Mouse (Mus musculus) MEL (cell line): ENCODE data around the gene Tex36. TPM values are rescaled to one million over a fixed set of nuclear protein-coding genes. Genes with fewer than 3 reads are reported as not detected.

Source experiments
- DNase-seq: peaks from one replicate; pipeline ENCODE4 v3.0.0; 2011; ENCODE audit warnings: low read depth, low spot score
- H3K27ac ChIP-seq: 2 replicates; pipeline ENCODE4 v1.5.1; 2012; ENCODE audit warnings: low read depth, mild to moderate bottlenecking, control low read depth, low read length, moderate library complexity; ENCODE audit not compliant: control insufficient read depth
- H3K27me3 ChIP-seq, 2 experiments: fragments of 150-350 bp in 1 of 2; sonication (generic) in 1 of 2; 2 replicates each; pipeline ENCODE4 v1.6.1; 2012; ENCODE audit warnings: low read length in 2 of 2, mild to moderate bottlenecking in 2 of 2, improper control_type of control experiment in 1 of 2, moderate library complexity in 1 of 2; ENCODE audit not compliant: insufficient read depth in 2 of 2, control insufficient read depth in 1 of 2
- H3K36me3 ChIP-seq, 2 experiments: 2 replicates each; pipeline ENCODE4 v1.6.1; 2012 to 2014; ENCODE audit warnings: low read length in 2 of 2, improper control_type of control experiment in 1 of 2, inconsistent platforms in 1 of 2, mild to moderate bottlenecking in 1 of 2; ENCODE audit not compliant: insufficient read depth in 2 of 2, control insufficient read depth in 1 of 2
- H3K4me1 ChIP-seq, 2 experiments: fragments of 150-350 bp in 1 of 2; sonication (generic) in 1 of 2; 2 replicates each; pipeline ENCODE4 v1.6.1; 2012; ENCODE audit warnings: low read length in 2 of 2, improper control_type of control experiment in 1 of 2, mild to moderate bottlenecking in 1 of 2; ENCODE audit not compliant: insufficient read depth in 2 of 2, control insufficient read depth in 1 of 2
- H3K4me3 ChIP-seq, 2 experiments: fragments of 150-350 bp in 1 of 2; sonication (generic) in 1 of 2; 2 replicates each; pipeline ENCODE4 v1.5.1; 2012; ENCODE audit warnings: low read depth in 2 of 2, low read length in 2 of 2, mild to moderate bottlenecking in 2 of 2, moderate library complexity in 2 of 2, control low read depth in 1 of 2, improper control_type of control experiment in 1 of 2; ENCODE audit not compliant: control insufficient read depth in 1 of 2, insufficient read depth in 1 of 2
- H3K79me2 ChIP-seq: 2 replicates; pipeline ENCODE4 v1.6.1; 2012; ENCODE audit warnings: mild to moderate bottlenecking, low read length, moderate library complexity; ENCODE audit not compliant: control insufficient read depth, poor library complexity, insufficient read depth
- H3K9ac ChIP-seq: 2 replicates; pipeline ENCODE4 v1.6.1; 2012; ENCODE audit warnings: low read depth, mild to moderate bottlenecking, control low read depth, low read length, moderate library complexity; ENCODE audit not compliant: control insufficient read depth, poor library complexity, severe bottlenecking
- H3K9me3 ChIP-seq: fragments of 150-350 bp; sonication (generic); replicated peaks from 2 replicates; pipeline ENCODE4 v1.6.1; 2012; ENCODE audit warnings: mild to moderate bottlenecking, low read length, improper control_type of control experiment, moderate library complexity; ENCODE audit not compliant: insufficient read depth
- BHLHE40 ChIP-seq: IDR thresholded peaks from 2 replicates; pipeline ENCODE4 v1.6.1; 2012; ENCODE audit warnings: low read depth, mild to moderate bottlenecking, inconsistent platforms, low read length, improper control_type of control experiment, borderline replicate concordance
- CTCF ChIP-seq, 3 experiments: IDR thresholded peaks in 2 of 3; conservative IDR thresholded peaks in 1 of 3; 2 replicates each; pipeline ENCODE4 v1.5.1; 2011 to 2012; ENCODE audit warnings: low read length in 3 of 3, low read depth in 2 of 3, mild to moderate bottlenecking in 2 of 3, improper control_type of control experiment in 1 of 3, inconsistent platforms in 1 of 3, mixed read lengths in 1 of 3, moderate library complexity in 1 of 3; ENCODE audit not compliant: control insufficient read depth in 1 of 3, insufficient read depth in 1 of 3, poor library complexity in 1 of 3, severe bottlenecking in 1 of 3
- E2F4 ChIP-seq: IDR thresholded peaks from 2 replicates; pipeline ENCODE4 v1.6.1; 2011; ENCODE audit warnings: low read depth, low read length, improper control_type of control experiment, borderline replicate concordance
- EP300 ChIP-seq, 2 experiments: IDR thresholded peaks; 2 replicates each; pipeline ENCODE4 v1.6.1; 2011; ENCODE audit warnings: improper control_type of control experiment in 2 of 2, low read length in 2 of 2, low read depth in 1 of 2, mild to moderate bottlenecking in 1 of 2
- ETS1 ChIP-seq: IDR thresholded peaks from 2 replicates; pipeline ENCODE4 v1.6.1; 2012; ENCODE audit warnings: low read depth, mild to moderate bottlenecking, inconsistent platforms, low read length, improper control_type of control experiment, moderate library complexity
- GABPA ChIP-seq: IDR thresholded peaks from 2 replicates; pipeline ENCODE4 v1.6.1; 2012; ENCODE audit warnings: low read depth, mild to moderate bottlenecking, inconsistent platforms, low read length, improper control_type of control experiment, moderate library complexity
- GATA1 ChIP-seq: IDR thresholded peaks from 2 replicates; pipeline ENCODE4 v1.6.1; 2011; ENCODE audit warnings: low read depth, low read length, improper control_type of control experiment
- MAZ ChIP-seq: IDR thresholded peaks from 2 replicates; pipeline ENCODE4 v1.6.1; 2012; ENCODE audit warnings: low read depth, mild to moderate bottlenecking, inconsistent platforms, low read length, improper control_type of control experiment
- MEF2A ChIP-seq: IDR thresholded peaks from 2 replicates; pipeline ENCODE4 v1.6.1; 2014; ENCODE audit warnings: low read depth, mild to moderate bottlenecking, inconsistent platforms, low read length, improper control_type of control experiment; ENCODE audit not compliant: poor library complexity, insufficient replicate concordance, severe bottlenecking; ENCODE audit errors: extremely low read depth
- MYB ChIP-seq: IDR thresholded peaks from 2 replicates; pipeline ENCODE4 v1.6.1; 2011; ENCODE audit warnings: mild to moderate bottlenecking, low read depth, low read length, improper control_type of control experiment
- POLR2AphosphoS2 ChIP-seq: IDR thresholded peaks from 2 replicates; pipeline ENCODE4 v1.6.1; 2011; ENCODE audit warnings: low read length, improper control_type of control experiment
- SIN3A ChIP-seq: IDR thresholded peaks from 2 replicates; pipeline ENCODE4 v1.6.1; 2012; ENCODE audit warnings: low read length, improper control_type of control experiment, inconsistent platforms
- TBP ChIP-seq: IDR thresholded peaks from 2 replicates; pipeline ENCODE4 v1.8.0; 2011; ENCODE audit warnings: low read depth, low read length, improper control_type of control experiment
- TCF12 ChIP-seq: IDR thresholded peaks from 2 replicates; pipeline ENCODE4 v1.6.1; 2014; ENCODE audit warnings: low read depth, mild to moderate bottlenecking, inconsistent platforms, low read length, improper control_type of control experiment, moderate library complexity
- UBTF ChIP-seq: IDR thresholded peaks from 2 replicates; pipeline ENCODE4 v1.6.1; 2012; ENCODE audit warnings: low read depth, mild to moderate bottlenecking, inconsistent platforms, low read length, improper control_type of control experiment, moderate library complexity, borderline replicate concordance; ENCODE audit not compliant: insufficient read depth
- USF1 ChIP-seq: IDR thresholded peaks from 2 replicates; pipeline ENCODE4 v1.6.1; 2014; ENCODE audit warnings: low read depth, mild to moderate bottlenecking, inconsistent platforms, low read length, improper control_type of control experiment, moderate library complexity
- USF2 ChIP-seq, 2 experiments: IDR thresholded peaks; 2 replicates each; pipeline ENCODE4 v1.6.1; 2011 to 2012; ENCODE audit warnings: improper control_type of control experiment in 2 of 2, low read length in 2 of 2, borderline replicate concordance in 1 of 2, inconsistent platforms in 1 of 2, low read depth in 1 of 2, mild to moderate bottlenecking in 1 of 2; ENCODE audit not compliant: insufficient read depth in 1 of 2
- ZNF384 ChIP-seq: IDR thresholded peaks from 2 replicates; pipeline ENCODE4 v1.6.1; 2012; ENCODE audit warnings: low read depth, mild to moderate bottlenecking, inconsistent platforms, low read length, improper control_type of control experiment
- polyA plus RNA-seq, 2 experiments: library from polyadenylated mRNA; stranded (reverse) in 1 of 2; unstranded in 1 of 2; fragments of >175 nt in 1 of 2; fragments of >200 nt in 1 of 2; gene quantifications; 2 replicates each; pipeline versions ENCODE4 v1.2.1 to v1.2.4; 2012; ENCODE audit warnings: low replicate concordance in 2 of 2, low read depth in 1 of 2; ENCODE audit not compliant: insufficient read length in 2 of 2, insufficient read depth in 1 of 2, missing spikeins in 1 of 2
- total RNA-seq: library from RNA; depleted of rRNA; stranded (reverse); fragments of 300-350 nt; gene quantifications from 2 replicates; pipeline ENCODE4 v1.2.3, GENCODE M21; 2012

The Tex36 gene
- total and polyA plus RNA-seq, 3 experiments: not detected

GRCm38 (mm10) chr7:133604427-133605081 lies 2.6 kb upstream of the Tex36 start:
- DNase-seq: no peak
- no peaks in the 10 kb centered on the region for H3K4me1 ChIP-seq
- H3K36me3 ChIP-seq: no peaks in the 10 kb centered on the region
- H3K9ac ChIP-seq: no peak overlapping the region
- H3K9me3 ChIP-seq: no peaks in the 10 kb centered on the region
- no peaks in the 10 kb centered on the region for H3K79me2 ChIP-seq
- TF ChIP-seq CTCF (IDR thresholded peaks at IDR 0.05 in 2 of 3, conservative IDR thresholded peaks at IDR 0.05 in 1 of 3; ENCODE audit: control insufficient read depth in 1 of 3, insufficient read depth in 1 of 3, low read depth in 2 of 3, low read length in 3 of 3, poor library complexity in 1 of 3, severe bottlenecking in 1 of 3) (no peak), ZNF384 (no peak), E2F4 (no peak), POLR2AphosphoS2 (no peak), TBP (no peak), ETS1 (no peak), MEF2A (no peak), BHLHE40 (no peak), UBTF (no peak), USF2 (IDR thresholded peaks at IDR 0.05; ENCODE audit: borderline replicate concordance in 1 of 2, insufficient read depth in 1 of 2, low read depth in 1 of 2, low read length in 2 of 2) (no peak), EP300 (IDR thresholded peaks at IDR 0.05; ENCODE audit: low read depth in 1 of 2, low read length in 2 of 2) (no peak), GATA1 (no peak), SIN3A (no peak), MAZ (no peak), TCF12 (no peak)
- TF ChIP-seq, all 39 proteins: peak for 0
- no peaks in the 10 kb centered on the region for H3K27me3 ChIP-seq
- H3K4me3 ChIP-seq: no peak overlapping the region
- H3K27ac ChIP-seq: no peak overlapping the region

GRCm38 (mm10) chr7:133603156-133603555 lies 1.2 kb upstream of the Tex36 start:
- Histone ChIP-seq H3K4me3 (no peak overlapping the region), H3K27ac (no peak overlapping the region), H3K4me1 (no peaks in the 10 kb centered on the region), H3K9ac (no peak overlapping the region), H3K36me3 (no peaks in the 10 kb centered on the region), H3K9me3 (no peaks in the 10 kb centered on the region), H3K79me2 (no peaks in the 10 kb centered on the region), H3K27me3 (no peaks in the 10 kb centered on the region)
- TF ChIP-seq USF1 (no peak), MEF2A (no peak), GABPA (no peak), ZNF384 (no peak), MYB (no peak)
- no peak for DNase-seq
